ENCODE assay signal across 10 mouse cellular contexts in the genomic region with DNA sequence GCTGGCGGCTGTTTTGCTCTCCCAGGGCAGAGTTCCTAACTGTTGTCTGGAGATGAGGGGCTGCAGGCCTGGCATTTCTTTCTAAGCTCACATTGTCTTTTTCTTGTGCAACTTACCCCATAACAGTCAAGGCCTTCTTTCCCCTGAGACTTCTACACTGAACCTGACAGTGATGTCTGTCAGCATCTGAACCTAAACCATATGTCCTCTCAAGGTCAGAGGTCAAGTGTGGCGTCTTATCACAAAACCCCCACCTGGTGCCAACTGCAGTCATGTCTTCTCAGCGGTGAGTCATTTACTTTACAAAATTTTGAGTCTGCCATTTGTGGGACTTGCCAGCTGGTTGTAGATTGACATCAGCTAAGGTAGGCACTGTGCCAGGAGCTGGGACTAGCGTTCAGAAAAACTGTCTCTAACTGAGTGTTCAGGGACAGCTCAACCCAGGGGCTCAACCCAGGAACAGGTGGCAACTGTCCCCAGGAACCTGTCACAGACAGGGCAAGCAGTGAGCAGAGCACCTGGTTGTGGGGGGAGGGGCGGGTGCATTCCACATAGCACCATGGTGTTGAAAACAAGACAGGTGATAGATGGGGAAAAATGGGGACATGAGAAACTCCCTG.
A peak's percentile ranks its signal among the peaks of the same experiment; 100 is the strongest.
DNase-seq lines count a peak whose midpoint lies in the region; ATAC-seq and TF ChIP-seq lines count a peak whose summit lies in the region.
"Had no signal": no experiment of that assay in that cellular context is flagged by ENCODE, and none has a peak within 500 bp of the region (broad histone marks: within the 10 kb centered on the region; RNA-seq: fewer than 3 reads in every experiment).

No protein-coding gene starts in this region.

- intact Hi-C loops in left cerebral cortex, postnatal 4 days (cut with DNase I) = no loop called here

- peak; percentile 50 for ATAC-seq in forebrain, embryonic 13.5 days
- no peak for ATAC-seq in forebrain, embryonic 11.5 days (replicated peaks; ENCODE audit: low FRiP score)
- ATAC-seq in liver, postnatal 0 days = no peak
- no peak for ATAC-seq in liver, embryonic 12.5 days
- no peak for ATAC-seq in midbrain, embryonic 13.5 days
- ATAC-seq: CD4-positive, CD25-positive, alpha-beta regulatory T cell, adult 4 months had no signal

- H3K4me2 ChIP-seq in forebrain, embryonic 13.5 days = no peak overlapping the region
- H3K4me2 ChIP-seq in forebrain, embryonic 11.5 days (ENCODE audit: low read depth, low read length, severe bottlenecking) = no peak overlapping the region
- no peak overlapping the region for H3K4me2 ChIP-seq in liver, postnatal 0 days (ENCODE audit: low read depth, low read length)
- H3K4me2 ChIP-seq in liver, embryonic 12.5 days = no peak overlapping the region
- no peak overlapping the region for H3K4me2 ChIP-seq in midbrain, embryonic 13.5 days (replicated peaks)
- H3K4me2 ChIP-seq: midbrain, embryonic 12.5 days had no signal

- TF ChIP-seq EP300 in liver, postnatal 0 days (IDR thresholded peaks at IDR 0.05; ENCODE audit: low read depth) = no peak

- H3K4me3 ChIP-seq in forebrain, embryonic 13.5 days = no peak overlapping the region
- no peak overlapping the region for H3K4me3 ChIP-seq in forebrain, embryonic 11.5 days (ENCODE audit: low read depth, low read length)
- no peak overlapping the region for H3K4me3 ChIP-seq in liver, postnatal 0 days (ENCODE audit: low read depth, low read length)
- no peak overlapping the region for H3K4me3 ChIP-seq in liver, embryonic 12.5 days
- no peak overlapping the region for H3K4me3 ChIP-seq in midbrain, embryonic 13.5 days (replicated peaks)
- H3K4me3 ChIP-seq: midbrain, embryonic 12.5 days had no signal

- DNase-seq in forebrain, embryonic 11.5 days (ENCODE audit: low spot score) = no peak
- peak; percentile 21 for DNase-seq in liver, postnatal 0 days
- peak; percentile 77 for DNase-seq in cerebellum, adult 11-12 months
- DNase-seq in left cerebral cortex, postnatal 4 days = peak; percentile 55
- no peak for DNase-seq in embryo, embryonic 10 days (ENCODE audit: low spot score)

- WGBS in forebrain, embryonic 13.5 days = 76% methylated on average over 5 of the region's 5 CpGs
- WGBS in forebrain, embryonic 11.5 days = 86% methylated on average over 5 of the region's 5 CpGs
- 64% methylated on average over 5 of the region's 5 CpGs for WGBS in liver, postnatal 0 days (ENCODE audit: insufficient replicate concordance)
- 59% methylated on average over 5 of the region's 5 CpGs for WGBS in liver, embryonic 12.5 days (ENCODE audit: insufficient replicate concordance)
- WGBS in midbrain, embryonic 13.5 days = 81% methylated on average over 5 of the region's 5 CpGs

- no peak for TF ChIP-seq CTCF in liver, postnatal 0 days (IDR thresholded peaks at IDR 0.05; ENCODE audit: low read depth)

- H3K4me1 ChIP-seq in forebrain, embryonic 13.5 days = peaks cover 29% of the 10 kb centered on the region
- H3K4me1 ChIP-seq in forebrain, embryonic 11.5 days (replicated peaks; ENCODE audit: control insufficient read depth, insufficient read depth, low read length) = 0 out of 2 replicates have a peak, but pooled peaks cover 3% of the 10 kb centered on the region
- no peaks in the 10 kb centered on the region for H3K4me1 ChIP-seq in liver, postnatal 0 days (ENCODE audit: insufficient read depth)
- peaks cover 21% of the 10 kb centered on the region for H3K4me1 ChIP-seq in liver, embryonic 12.5 days
- 0 out of 2 replicates have a peak, but pooled peaks cover 6% of the 10 kb centered on the region for H3K4me1 ChIP-seq in midbrain, embryonic 13.5 days (replicated peaks)

- no peak overlapping the region for H3K9ac ChIP-seq in forebrain, embryonic 13.5 days
- no peak overlapping the region for H3K9ac ChIP-seq in forebrain, embryonic 11.5 days (ENCODE audit: low read length)
- no peak overlapping the region for H3K9ac ChIP-seq in liver, postnatal 0 days (replicated peaks)
- no peak overlapping the region for H3K9ac ChIP-seq in liver, embryonic 12.5 days
- no peak overlapping the region for H3K9ac ChIP-seq in midbrain, embryonic 13.5 days (replicated peaks)
- H3K9ac ChIP-seq: midbrain, embryonic 12.5 days had no signal

- H3K27ac ChIP-seq in forebrain, embryonic 13.5 days = 0 out of 2 replicates have a peak overlapping the region, but pooled peaks have one; percentile 3
- no peak overlapping the region for H3K27ac ChIP-seq in forebrain, embryonic 11.5 days (ENCODE audit: low read depth, low read length)
- H3K27ac ChIP-seq in liver, postnatal 0 days (ENCODE audit: low read depth) = no peak overlapping the region
- no peak overlapping the region for H3K27ac ChIP-seq in liver, embryonic 12.5 days
- H3K27ac ChIP-seq in midbrain, embryonic 13.5 days = no peak overlapping the region
- H3K27ac ChIP-seq: midbrain, embryonic 12.5 days had no signal

- no peaks in the 10 kb centered on the region for H3K9me3 ChIP-seq in forebrain, embryonic 13.5 days (replicated peaks)
- H3K9me3 ChIP-seq in forebrain, embryonic 11.5 days (ENCODE audit: control insufficient read depth, low read length) = no peaks in the 10 kb centered on the region
- H3K9me3 ChIP-seq in liver, postnatal 0 days (ENCODE audit: low read length) = no peaks in the 10 kb centered on the region
- no peaks in the 10 kb centered on the region for H3K9me3 ChIP-seq in liver, embryonic 12.5 days (replicated peaks)
- no peaks in the 10 kb centered on the region; the same call in 1 of the 2 replicates for H3K9me3 ChIP-seq in midbrain, embryonic 13.5 days
- H3K9me3 ChIP-seq: midbrain, embryonic 12.5 days had no signal

- H3K36me3 ChIP-seq in forebrain, embryonic 13.5 days (ENCODE audit: poor library complexity, severe bottlenecking) = no peaks in the 10 kb centered on the region
- no peaks in the 10 kb centered on the region for H3K36me3 ChIP-seq in forebrain, embryonic 11.5 days (ENCODE audit: control insufficient read depth, insufficient read depth, low read length)
- H3K36me3 ChIP-seq in liver, postnatal 0 days (replicated peaks; ENCODE audit: insufficient read depth, low read length) = no peaks in the 10 kb centered on the region
- no peaks in the 10 kb centered on the region for H3K36me3 ChIP-seq in liver, embryonic 12.5 days
- H3K36me3 ChIP-seq in midbrain, embryonic 13.5 days = no peaks in the 10 kb centered on the region
- H3K36me3 ChIP-seq: midbrain, embryonic 12.5 days had no signal

- no peaks in the 10 kb centered on the region for H3K27me3 ChIP-seq in forebrain, embryonic 13.5 days
- H3K27me3 ChIP-seq in forebrain, embryonic 11.5 days (ENCODE audit: control insufficient read depth, insufficient read depth, low read length) = no peaks in the 10 kb centered on the region
- no peaks in the 10 kb centered on the region for H3K27me3 ChIP-seq in liver, postnatal 0 days (ENCODE audit: insufficient read depth, low read length)
- no peaks in the 10 kb centered on the region; the same call in 1 of the 2 replicates for H3K27me3 ChIP-seq in liver, embryonic 12.5 days (replicated peaks)
- H3K27me3 ChIP-seq in midbrain, embryonic 13.5 days = no peaks in the 10 kb centered on the region
- H3K27me3 ChIP-seq: midbrain, embryonic 12.5 days had no signal

Comparison
In these comparisons a context has a peak if more than half of its experiments do, and no peak if none do; other contexts are left out.
1. DNase-seq: peak in liver, postnatal 0 days (single experiment), cerebellum, adult 11-12 months (single experiment) and left cerebral cortex, postnatal 4 days (single experiment); none in forebrain, embryonic 11.5 days (single experiment) and embryo, embryonic 10 days (single experiment).